Mouse (Mus musculus): ENCODE measurements around the gene Eml6. TPM values are rescaled to one million over a fixed set of nuclear protein-coding genes. Genes with fewer than 3 reads are reported as not detected.

Eml6 gene
- polyA plus RNA-seq, 2 experiments: 1.3 to 1.5 TPM

GRCm38 (mm10) chr11:29702721-29703120, 323.1 kb downstream of the Eml6 start:
- Histone ChIP-seq H3K4me1 (ENCODE audit: control insufficient read depth, insufficient read depth, low read length) (no peaks in the 10 kb centered on the region), H3K4me3 (replicated peaks; ENCODE audit: low read length) (no peak overlapping the region), H3K9me3 (ENCODE audit: control insufficient read depth, low read length) (no peaks in the 10 kb centered on the region), H3K4me2 (replicated peaks; ENCODE audit: low read depth, low read length, severe bottlenecking) (no peak overlapping the region), H3K9ac (ENCODE audit: low read depth, low read length, severe bottlenecking) (no peak overlapping the region), H3K27ac (replicated peaks; ENCODE audit: low read depth, low read length) (no peak overlapping the region), H3K36me3 (ENCODE audit: control insufficient read depth, insufficient read depth, low read length) (peaks cover 9% of the 10 kb centered on the region), H3K27me3 (ENCODE audit: control insufficient read depth, insufficient read depth, low read length) (no peaks in the 10 kb centered on the region)
- 83% methylated on average over 3 of the region's 3 CpGs for WGBS
- no peak for TF ChIP-seq POLR2A (IDR thresholded peaks at IDR 0.05; ENCODE audit: borderline replicate concordance, extremely low read depth, insufficient read depth, insufficient read length)
- no peak for ATAC-seq (ENCODE audit: low FRiP score, low read depth)
- DNase-seq (ENCODE audit: low spot score): no peak

GRCm38 (mm10) chr11:29694754-29695153, 331.1 kb downstream of the Eml6 start:
- no peak for TF ChIP-seq POLR2A (IDR thresholded peaks at IDR 0.05; ENCODE audit: borderline replicate concordance, extremely low read depth, insufficient read depth, insufficient read length)
- Histone ChIP-seq H3K4me2 (replicated peaks; ENCODE audit: low read depth, low read length, severe bottlenecking) (peak overlapping the region; percentile 26; the same call in 1 of the 2 replicates), H3K36me3 (ENCODE audit: control insufficient read depth, insufficient read depth, low read length) (no peaks in the 10 kb centered on the region), H3K4me3 (replicated peaks; ENCODE audit: low read length) (peak overlapping the region; percentile 98; the same call in 1 of the 2 replicates), H3K9me3 (ENCODE audit: control insufficient read depth, low read length) (no peaks in the 10 kb centered on the region), H3K27ac (replicated peaks; ENCODE audit: low read depth, low read length) (no peak overlapping the region), H3K27me3 (ENCODE audit: control insufficient read depth, insufficient read depth, low read length) (no peaks in the 10 kb centered on the region), H3K4me1 (ENCODE audit: control insufficient read depth, insufficient read depth, low read length) (peaks cover 3% of the 10 kb centered on the region; the same call in 1 of the 2 replicates), H3K9ac (ENCODE audit: low read depth, low read length, severe bottlenecking) (no peak overlapping the region)
- DNase-seq (ENCODE audit: low spot score) (no peak), ATAC-seq (ENCODE audit: low FRiP score, low read depth) (no peak)

DNA sequence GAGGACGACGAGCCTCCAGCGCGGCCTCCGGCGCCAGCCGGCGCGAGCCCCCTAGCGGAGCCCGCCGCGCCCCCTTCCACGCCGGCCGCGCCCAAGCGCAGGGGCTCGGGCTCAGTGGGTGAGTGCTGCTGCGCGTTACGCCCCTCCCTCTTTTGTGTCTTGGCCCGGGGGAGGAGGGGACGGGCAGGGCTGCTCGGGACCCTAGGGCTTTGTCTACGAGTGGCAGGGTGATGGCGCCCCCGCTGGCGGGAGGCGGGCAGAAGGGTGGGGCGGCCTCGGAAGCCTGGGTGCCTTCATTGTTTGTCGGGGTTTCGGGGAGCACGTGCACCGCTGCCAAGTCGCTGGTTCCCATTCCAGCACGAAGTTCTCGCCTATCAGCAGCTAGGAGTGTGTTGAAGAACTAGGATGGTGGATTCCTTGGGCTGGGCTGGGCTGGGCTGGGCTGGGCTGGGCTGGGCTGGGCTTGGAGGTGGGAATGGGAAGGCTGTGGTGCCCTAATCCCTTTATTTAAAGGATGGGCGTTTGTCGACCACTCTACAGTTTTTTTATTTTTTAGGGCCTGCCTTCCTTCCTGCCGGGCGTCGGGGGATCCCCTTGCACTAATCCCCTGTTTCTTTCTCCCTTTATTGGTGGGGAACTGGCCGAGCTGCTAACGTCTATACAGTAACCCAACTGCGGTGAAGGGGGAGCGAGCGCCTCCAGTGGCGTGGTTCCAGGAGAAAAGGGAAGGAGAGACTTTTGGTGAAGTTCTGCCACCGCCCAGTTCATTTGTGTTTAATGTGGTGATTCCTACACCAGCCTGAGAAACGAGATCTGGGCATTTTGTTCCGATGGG, 332.0 kb downstream of the Eml6 start:
- peak; percentile 78 for ATAC-seq (ENCODE audit: low FRiP score, low read depth)
- Histone ChIP-seq H3K4me3 (replicated peaks; ENCODE audit: low read length) (peak overlapping the region; percentile 98), H3K9ac (ENCODE audit: low read depth, low read length, severe bottlenecking) (peak overlapping the region; percentile 95), H3K36me3 (ENCODE audit: control insufficient read depth, insufficient read depth, low read length) (no peaks in the 10 kb centered on the region), H3K4me2 (replicated peaks; ENCODE audit: low read depth, low read length, severe bottlenecking) (peak overlapping the region; percentile 46), H3K27ac (replicated peaks; ENCODE audit: low read depth, low read length) (peak overlapping the region; percentile 98), H3K27me3 (ENCODE audit: control insufficient read depth, insufficient read depth, low read length) (no peaks in the 10 kb centered on the region), H3K9me3 (ENCODE audit: control insufficient read depth, low read length) (no peaks in the 10 kb centered on the region), H3K4me1 (ENCODE audit: control insufficient read depth, insufficient read depth, low read length) (peaks cover 3% of the 10 kb centered on the region; the same call in 1 of the 2 replicates)
- peak; percentile 84 for DNase-seq (ENCODE audit: low spot score)
- WGBS: 0% methylated on average over 35 of the region's 53 CpGs
- TF ChIP-seq POLR2A (IDR thresholded peaks at IDR 0.05; ENCODE audit: borderline replicate concordance, extremely low read depth, insufficient read depth, insufficient read length): peak; percentile 73; the same call in 1 of the 2 replicates

Other genes with a start within 250 kb of the Eml6 start
- gene 4931440F15Rik, start 200.4 kb downstream of the Eml6 start, polyA plus RNA-seq (2012; rRNA removed): 0.09 and 0.13 TPM in 2 replicates
- gene 4931440F15Rik, start 200.4 kb downstream of the Eml6 start, polyA plus RNA-seq (2014; fragmentation: Nextera tagmentation; extraction: Ambion mirVana): 0.22 and 0.28 TPM in 2 replicates
- gene Sptbn1, start 242.1 kb upstream of the Eml6 start, polyA plus RNA-seq (2012; rRNA removed): 92.0 and 101 TPM in 2 replicates
- gene Sptbn1, start 242.1 kb upstream of the Eml6 start, polyA plus RNA-seq (2014; fragmentation: Nextera tagmentation; extraction: Ambion mirVana): 117 and 120 TPM in 2 replicates